Mouse (Mus musculus): ENCODE data around the gene Ifrd2. TPM values are rescaled to one million over a fixed set of nuclear protein-coding genes. Genes with fewer than 3 reads are reported as not detected.

The Ifrd2 gene
- polyA plus RNA-seq, 1 experiment: 16.4 TPM

- H3K4me3 ChIP-seq (ENCODE audit: control insufficient read depth, low read depth, low read length): no peak overlapping the region
- no peaks in the 10 kb centered on the region for H3K36me3 ChIP-seq (ENCODE audit: control insufficient read depth, insufficient read depth, low read length)
- H3K27ac ChIP-seq (ENCODE audit: control insufficient read depth, insufficient read depth, low read depth, low read length): no peak overlapping the region
- TF ChIP-seq POLR2A (IDR thresholded peaks at IDR 0.05; ENCODE audit: control insufficient read depth, low read depth, low read length): no peak
- H3K4me1 ChIP-seq (ENCODE audit: control insufficient read depth, insufficient read depth, low read length): peaks cover 19% of the 10 kb centered on the region
- H3K27me3 ChIP-seq (ENCODE audit: control insufficient read depth, insufficient read depth, low read length): no peaks in the 10 kb centered on the region
Observed at GRCm38 (mm10) chr9:107624951-107625350, 37.5 kb downstream of the Ifrd2 start.

- no peak overlapping the region for H3K27ac ChIP-seq (ENCODE audit: control insufficient read depth, insufficient read depth, low read depth, low read length)
- H3K27me3 ChIP-seq (ENCODE audit: control insufficient read depth, insufficient read depth, low read length): no peaks in the 10 kb centered on the region
- peaks cover 22% of the 10 kb centered on the region for H3K4me1 ChIP-seq (ENCODE audit: control insufficient read depth, insufficient read depth, low read length)
- no peak overlapping the region for H3K4me3 ChIP-seq (ENCODE audit: control insufficient read depth, low read depth, low read length)
- no peak for TF ChIP-seq POLR2A (IDR thresholded peaks at IDR 0.05; ENCODE audit: control insufficient read depth, low read depth, low read length)
- no peak for TF ChIP-seq CTCF (IDR thresholded peaks at IDR 0.05; ENCODE audit: control insufficient read depth, insufficient read depth, insufficient replicate concordance, low read depth, low read length)
- no peaks in the 10 kb centered on the region for H3K36me3 ChIP-seq (ENCODE audit: control insufficient read depth, insufficient read depth, low read length)
Observed at GRCm38 (mm10) chr9:107625351-107626128, 38.1 kb downstream of the Ifrd2 start.

GRCm38 (mm10) chr9:107626158-107626843 is 38.9 kb downstream of the Ifrd2 start:
- Histone ChIP-seq H3K4me1 (ENCODE audit: control insufficient read depth, insufficient read depth, low read length) (peaks cover 25% of the 10 kb centered on the region), H3K27ac (ENCODE audit: control insufficient read depth, insufficient read depth, low read depth, low read length) (0 out of 2 replicates have a peak overlapping the region, but pooled peaks have one; percentile 26), H3K4me3 (ENCODE audit: control insufficient read depth, low read depth, low read length) (no peak overlapping the region), H3K36me3 (ENCODE audit: control insufficient read depth, insufficient read depth, low read length) (no peaks in the 10 kb centered on the region), H3K27me3 (ENCODE audit: control insufficient read depth, insufficient read depth, low read length) (no peaks in the 10 kb centered on the region)
- TF ChIP-seq CTCF (IDR thresholded peaks at IDR 0.05; ENCODE audit: control insufficient read depth, insufficient read depth, insufficient replicate concordance, low read depth, low read length): no peak
- TF ChIP-seq POLR2A (IDR thresholded peaks at IDR 0.05; ENCODE audit: control insufficient read depth, low read depth, low read length): no peak

- TF ChIP-seq POLR2A (IDR thresholded peaks at IDR 0.05; ENCODE audit: control insufficient read depth, low read depth, low read length) (no peak), CTCF (IDR thresholded peaks at IDR 0.05; ENCODE audit: control insufficient read depth, insufficient read depth, insufficient replicate concordance, low read depth, low read length) (peak; percentile 64; the same call in 1 of the 2 replicates)
- no peaks in the 10 kb centered on the region for H3K36me3 ChIP-seq (ENCODE audit: control insufficient read depth, insufficient read depth, low read length)
- no peaks in the 10 kb centered on the region for H3K27me3 ChIP-seq (ENCODE audit: control insufficient read depth, insufficient read depth, low read length)
- H3K27ac ChIP-seq (ENCODE audit: control insufficient read depth, insufficient read depth, low read depth, low read length): peak overlapping the region; percentile 26; the same call in 1 of the 2 replicates
- peaks cover 27% of the 10 kb centered on the region for H3K4me1 ChIP-seq (ENCODE audit: control insufficient read depth, insufficient read depth, low read length)
- no peak overlapping the region for H3K4me3 ChIP-seq (ENCODE audit: control insufficient read depth, low read depth, low read length)
Observed at GRCm38 (mm10) chr9:107626844-107627277, 39.4 kb downstream of the Ifrd2 start.

- TF ChIP-seq POLR2A (IDR thresholded peaks at IDR 0.05; ENCODE audit: control insufficient read depth, low read depth, low read length) (0 out of 2 replicates have a peak, but pooled peaks have one; percentile 41), CTCF (IDR thresholded peaks at IDR 0.05; ENCODE audit: control insufficient read depth, insufficient read depth, insufficient replicate concordance, low read depth, low read length) (no peak)
- Histone ChIP-seq H3K27me3 (ENCODE audit: control insufficient read depth, insufficient read depth, low read length) (no peaks in the 10 kb centered on the region), H3K4me1 (ENCODE audit: control insufficient read depth, insufficient read depth, low read length) (peaks cover 35% of the 10 kb centered on the region), H3K36me3 (ENCODE audit: control insufficient read depth, insufficient read depth, low read length) (no peaks in the 10 kb centered on the region), H3K4me3 (ENCODE audit: control insufficient read depth, low read depth, low read length) (no peak overlapping the region), H3K27ac (ENCODE audit: control insufficient read depth, insufficient read depth, low read depth, low read length) (peak overlapping the region; percentile 58)
Observed at GRCm38 (mm10) chr9:107627387-107628255, 40.2 kb downstream of the Ifrd2 start.

- Histone ChIP-seq H3K27ac (ENCODE audit: control insufficient read depth, insufficient read depth, low read depth, low read length) (peak overlapping the region; percentile 49), H3K27me3 (ENCODE audit: control insufficient read depth, insufficient read depth, low read length) (no peaks in the 10 kb centered on the region), H3K4me1 (ENCODE audit: control insufficient read depth, insufficient read depth, low read length) (peaks cover 42% of the 10 kb centered on the region), H3K4me3 (ENCODE audit: control insufficient read depth, low read depth, low read length) (no peak overlapping the region), H3K36me3 (ENCODE audit: control insufficient read depth, insufficient read depth, low read length) (no peaks in the 10 kb centered on the region)
- TF ChIP-seq POLR2A (IDR thresholded peaks at IDR 0.05; ENCODE audit: control insufficient read depth, low read depth, low read length) (no peak), CTCF (IDR thresholded peaks at IDR 0.05; ENCODE audit: control insufficient read depth, insufficient read depth, insufficient replicate concordance, low read depth, low read length) (no peak)
Observed at GRCm38 (mm10) chr9:107628721-107629410, 41.4 kb downstream of the Ifrd2 start.

Data from testis, adult 2 months (tissue).